Mouse (Mus musculus) cerebellum, postnatal 10 days (tissue): ENCODE data around the gene Nipsnap1.

Source experiments
- DNase-seq, 2 experiments: peaks; one replicate each; pipeline ENCODE4 v3.0.0; 2021; ENCODE audit warnings: mixed read lengths in 2 of 2

Nipsnap1 gene

GRCm38 (mm10) chr11:4873755-4874475, at the start of gene Nipsnap1:
Gene Nipsnap1 (plus strand): TSS chr11:4873951.
- peak; percentile 91 for DNase-seq

- DNase-seq, result no peak
These were observed 47.5 kb upstream of the Nipsnap1 start for GRCm38 (mm10) chr11:4826152-4826778.

- no peak for DNase-seq
These were observed 46.4 kb upstream of the Nipsnap1 start for GRCm38 (mm10) chr11:4827340-4827739.

- no peak for DNase-seq
These were observed 45.8 kb upstream of the Nipsnap1 start for GRCm38 (mm10) chr11:4827916-4828315.

GRCm38 (mm10) chr11:4831066-4831465, 42.7 kb upstream of the Nipsnap1 start:
- DNase-seq, result no peak

GRCm38 (mm10) chr11:4833295-4833939, 40.3 kb upstream of the Nipsnap1 start:
- no peak for DNase-seq

GRCm38 (mm10) chr11:4835436-4835835, 38.3 kb upstream of the Nipsnap1 start:
- DNase-seq, result no peak

- DNase-seq, result peak; percentile 76 to 79
These were observed 37.0 kb upstream of the Nipsnap1 start for GRCm38 (mm10) chr11:4836755-4837154.

- no peak for DNase-seq
These were observed 36.4 kb upstream of the Nipsnap1 start for GRCm38 (mm10) chr11:4837342-4837741.

- DNase-seq, result no peak
These were observed 35.5 kb upstream of the Nipsnap1 start for GRCm38 (mm10) chr11:4838235-4838634.

- no peak for DNase-seq
These were observed 32.7 kb upstream of the Nipsnap1 start for GRCm38 (mm10) chr11:4840942-4841526.

GRCm38 (mm10) chr11:4848483-4849248, 25.1 kb upstream of the Nipsnap1 start:
- DNase-seq, result peak; percentile 62 to 67

GRCm38 (mm10) chr11:4849258-4849943, 24.4 kb upstream of the Nipsnap1 start, which contains the start of gene Nf2:
Gene Nf2 (minus strand): TSS chr11:4849536.
- peak; percentile 96 to 98 for DNase-seq

GRCm38 (mm10) chr11:4850404-4850803, 23.3 kb upstream of the Nipsnap1 start:
- DNase-seq, result no peak

GRCm38 (mm10) chr11:4853021-4853420, 20.7 kb upstream of the Nipsnap1 start:
- DNase-seq, result no peak

- no peak for DNase-seq
These were observed 19.6 kb upstream of the Nipsnap1 start for GRCm38 (mm10) chr11:4854181-4854580.

- no peak for DNase-seq
These were observed 15.3 kb upstream of the Nipsnap1 start for GRCm38 (mm10) chr11:4858416-4858815.

- no peak for DNase-seq
These were observed 12.8 kb upstream of the Nipsnap1 start for GRCm38 (mm10) chr11:4860986-4861385.

- no peak for DNase-seq
These were observed 11.7 kb upstream of the Nipsnap1 start for GRCm38 (mm10) chr11:4861816-4862604.

GRCm38 (mm10) chr11:4862730-4863129, 11.0 kb upstream of the Nipsnap1 start:
- no peak for DNase-seq

- peak; percentile 76 to 80 for DNase-seq
These were observed 8.0 kb upstream of the Nipsnap1 start for GRCm38 (mm10) chr11:4865645-4866251.
